Mouse (Mus musculus) kidney, adult 2 months (tissue): ENCODE measurements at regions not wholly inside any gene's neighbourhood (a gene's known extent, or its start where the extent isn't known, plus 50 kb on each side); places are given as distances from the start of the nearest gene placed in this dataset.

ENCODE experiments used
- CTCF ChIP-seq: fragments of 200-500 bp; conservative IDR thresholded peaks from 2 replicates; pipeline ENCODE4 v1.5.1; 2011; ENCODE audit warnings: low read depth, mild to moderate bottlenecking, control low read depth, low read length, moderate library complexity, mixed read lengths; ENCODE audit not compliant: insufficient read depth, insufficient read length
- POLR2A ChIP-seq: fragments of 200-500 bp; IDR thresholded peaks from one replicate; pipeline ENCODE4 v1.6.1; 2011; ENCODE audit warnings: low read depth, low read length, control low read depth

GRCm38 (mm10) chr17:51653881-51654280 is 179.2 kb downstream of the Satb1 start:
- TF ChIP-seq CTCF (no peak), POLR2A (no peak)
